In genomic region chr17:26043249-26043636, GRCm38 (mm10) we compare ENCODE assay signal across 9 mouse cellular contexts. TPM values are rescaled to one million over a fixed set of nuclear protein-coding genes. Genes with fewer than 3 reads are reported as not detected.
DNase-seq lines count a peak whose midpoint lies in the region; ATAC-seq and TF ChIP-seq lines count a peak whose summit lies in the region.
"Had no signal": no experiment of that assay in that cellular context is flagged by ENCODE, and none has a peak within 500 bp of the region (broad histone marks: within the 10 kb centered on the region; RNA-seq: fewer than 3 reads in every experiment).

No protein-coding gene starts in this region.

- no peak overlapping the region for H3K4me3 ChIP-seq in liver, postnatal 0 days (ENCODE audit: low read depth, low read length)
- H3K4me3 ChIP-seq in liver, embryonic 11.5 days (ENCODE audit: low read depth, low read length), result no peak overlapping the region
- no peak overlapping the region for H3K4me3 ChIP-seq in forebrain, embryonic 12.5 days (replicated peaks)
- H3K4me3 ChIP-seq in heart, embryonic 16.5 days (ENCODE audit: low read length), result no peak overlapping the region
- no peak overlapping the region for H3K4me3 ChIP-seq in stomach, postnatal 0 days (ENCODE audit: low read depth, low read length)
- H3K4me3 ChIP-seq: embryonic facial prominence, embryonic 15.5 days had no signal

- TF ChIP-seq EP300 in liver, postnatal 0 days (IDR thresholded peaks at IDR 0.05; ENCODE audit: low read depth), result no peak
- TF ChIP-seq EP300 in stomach, postnatal 0 days (optimal IDR thresholded peaks at IDR 0.05), result no peak

- H3K27ac ChIP-seq in liver, postnatal 0 days (ENCODE audit: low read depth), result no peak overlapping the region
- H3K27ac ChIP-seq in liver, embryonic 11.5 days (ENCODE audit: low read depth, low read length), result no peak overlapping the region
- H3K27ac ChIP-seq in forebrain, embryonic 12.5 days, result peak overlapping the region; percentile 86
- peak overlapping the region; percentile 91 for H3K27ac ChIP-seq in heart, embryonic 16.5 days (ENCODE audit: low read length)
- H3K27ac ChIP-seq in stomach, postnatal 0 days (replicated peaks), result peak overlapping the region; percentile 53; the same call in 1 of the 2 replicates
- H3K27ac ChIP-seq: embryonic facial prominence, embryonic 15.5 days had no signal

- peak; percentile 48; the same call in 1 of the 2 replicates for ATAC-seq in liver, postnatal 0 days
- ATAC-seq in liver, embryonic 11.5 days (replicated peaks; ENCODE audit: low FRiP score), result no peak
- no peak for ATAC-seq in forebrain, embryonic 12.5 days (ENCODE audit: low FRiP score)
- peak; percentile 87 for ATAC-seq in heart, embryonic 16.5 days (replicated peaks; ENCODE audit: extremely low read depth, insufficient read depth, low FRiP score)
- no peak for ATAC-seq in stomach, postnatal 0 days (ENCODE audit: low FRiP score, low TSS enrichment)
- no peak for ATAC-seq in erythroid progenitor cell, adult 5-6 weeks (replicated peaks; ENCODE audit: low FRiP score, poor library complexity, severe bottlenecking)

- peak; percentile 62 for DNase-seq in liver, postnatal 0 days
- no peak for DNase-seq in liver, embryonic 11.5 days (ENCODE audit: low spot score)
- peak; percentile 72 for DNase-seq in layer of hippocampus, adult 9-10 months (ENCODE audit: low spot score)
- peak; percentile 75 for DNase-seq in lung, postnatal 36 days
- DNase-seq in stomach, postnatal 0 days (ENCODE audit: low spot score), result peak; percentile 35

- H3K36me3 ChIP-seq in liver, postnatal 0 days (replicated peaks; ENCODE audit: insufficient read depth, low read length), result no peaks in the 10 kb centered on the region
- H3K36me3 ChIP-seq in liver, embryonic 11.5 days (ENCODE audit: control insufficient read depth, insufficient read depth, low read length), result no peaks in the 10 kb centered on the region
- H3K36me3 ChIP-seq in forebrain, embryonic 12.5 days (replicated peaks), result peaks cover 7% of the 10 kb centered on the region; the same call in 1 of the 2 replicates
- no peaks in the 10 kb centered on the region for H3K36me3 ChIP-seq in heart, embryonic 16.5 days (ENCODE audit: control insufficient read depth, insufficient read depth)
- no peaks in the 10 kb centered on the region for H3K36me3 ChIP-seq in stomach, postnatal 0 days (ENCODE audit: control insufficient read depth, insufficient read depth, low read length)
- H3K36me3 ChIP-seq: embryonic facial prominence, embryonic 15.5 days had no signal

- WGBS in liver, postnatal 0 days (ENCODE audit: insufficient replicate concordance), result 65% methylated on average over 5 of the region's 5 CpGs
- 79% methylated on average over 5 of the region's 5 CpGs for WGBS in liver, embryonic 11.5 days
- 71% methylated on average over 5 of the region's 5 CpGs for WGBS in forebrain, embryonic 12.5 days
- WGBS in heart, embryonic 16.5 days, result 19% methylated on average over 5 of the region's 5 CpGs
- 50% methylated on average over 5 of the region's 5 CpGs for WGBS in stomach, postnatal 0 days

- TF ChIP-seq CTCF in liver, postnatal 0 days (IDR thresholded peaks at IDR 0.05; ENCODE audit: low read depth), result 0 out of 2 replicates have a peak, but pooled peaks have one; percentile 21
- TF ChIP-seq CTCF in stomach, postnatal 0 days (IDR thresholded peaks at IDR 0.05; ENCODE audit: low read depth), result peak; percentile 21; the same call in 1 of the 2 replicates

- H3K27me3 ChIP-seq in liver, postnatal 0 days (ENCODE audit: insufficient read depth, low read length), result no peaks in the 10 kb centered on the region
- no peaks in the 10 kb centered on the region for H3K27me3 ChIP-seq in liver, embryonic 11.5 days (replicated peaks; ENCODE audit: control insufficient read depth, insufficient read depth, low read length)
- no peaks in the 10 kb centered on the region for H3K27me3 ChIP-seq in forebrain, embryonic 12.5 days
- no peaks in the 10 kb centered on the region for H3K27me3 ChIP-seq in heart, embryonic 16.5 days (ENCODE audit: control insufficient read depth, insufficient read depth, low read length)
- H3K27me3 ChIP-seq in stomach, postnatal 0 days (ENCODE audit: control insufficient read depth, insufficient read depth, low read length), result no peaks in the 10 kb centered on the region
- H3K27me3 ChIP-seq: embryonic facial prominence, embryonic 15.5 days had no signal

- no peak overlapping the region for H3K4me2 ChIP-seq in liver, postnatal 0 days (ENCODE audit: low read depth, low read length)
- no peak overlapping the region for H3K4me2 ChIP-seq in liver, embryonic 11.5 days
- no peak overlapping the region for H3K4me2 ChIP-seq in forebrain, embryonic 12.5 days
- peak overlapping the region; percentile 56 for H3K4me2 ChIP-seq in heart, embryonic 16.5 days (ENCODE audit: low read depth, low read length)
- H3K4me2 ChIP-seq in stomach, postnatal 0 days (replicated peaks; ENCODE audit: low read depth), result no peak overlapping the region
- H3K4me2 ChIP-seq: embryonic facial prominence, embryonic 15.5 days had no signal

- H3K4me1 ChIP-seq in liver, postnatal 0 days (ENCODE audit: insufficient read depth), result peaks cover 3% of the 10 kb centered on the region; the same call in 1 of the 2 replicates
- H3K4me1 ChIP-seq in liver, embryonic 11.5 days (replicated peaks; ENCODE audit: control insufficient read depth, insufficient read depth, low read length), result no peaks in the 10 kb centered on the region
- H3K4me1 ChIP-seq in forebrain, embryonic 12.5 days, result peaks cover 32% of the 10 kb centered on the region
- peaks cover 37% of the 10 kb centered on the region for H3K4me1 ChIP-seq in heart, embryonic 16.5 days (ENCODE audit: control insufficient read depth, insufficient read depth, low read length)
- H3K4me1 ChIP-seq in stomach, postnatal 0 days (replicated peaks; ENCODE audit: control insufficient read depth, insufficient read depth), result no peaks in the 10 kb centered on the region

- no peaks in the 10 kb centered on the region for H3K9me3 ChIP-seq in liver, postnatal 0 days (ENCODE audit: low read length)
- H3K9me3 ChIP-seq in liver, embryonic 11.5 days (ENCODE audit: control insufficient read depth, low read length), result no peaks in the 10 kb centered on the region
- H3K9me3 ChIP-seq in forebrain, embryonic 12.5 days, result no peaks in the 10 kb centered on the region
- no peaks in the 10 kb centered on the region for H3K9me3 ChIP-seq in heart, embryonic 16.5 days (replicated peaks; ENCODE audit: control insufficient read depth, low read length)
- H3K9me3 ChIP-seq in stomach, postnatal 0 days (ENCODE audit: control insufficient read depth, low read length), result no peaks in the 10 kb centered on the region
- H3K9me3 ChIP-seq: embryonic facial prominence, embryonic 15.5 days had no signal

- no peak overlapping the region for H3K9ac ChIP-seq in liver, postnatal 0 days (replicated peaks)
- H3K9ac ChIP-seq in liver, embryonic 11.5 days (ENCODE audit: low read depth, low read length), result no peak overlapping the region
- H3K9ac ChIP-seq in forebrain, embryonic 12.5 days, result peak overlapping the region; percentile 21; the same call in 1 of the 2 replicates
- H3K9ac ChIP-seq in heart, embryonic 16.5 days (ENCODE audit: low read length), result peak overlapping the region; percentile 37; the same call in 1 of the 2 replicates
- H3K9ac ChIP-seq in stomach, postnatal 0 days (ENCODE audit: low read length), result no peak overlapping the region
- H3K9ac ChIP-seq: embryonic facial prominence, embryonic 15.5 days had no signal

RNA-seq across cellular contexts. Expression of gene Rab11fip3, which starts 26.1 kb away (rescaled TPM):
- polyA plus RNA-seq in liver, postnatal 0 days (2015; fragmentation: Nextera tagmentation; extraction: Ambion mirVana), result 1.7 TPM in 2 replicates
- polyA plus RNA-seq in liver, embryonic 11.5 days (2014; fragmentation: Nextera tagmentation; extraction: Ambion mirVana), result 7.0 and 7.6 TPM in 2 replicates
- 39.3 and 39.8 TPM in 2 replicates for polyA plus RNA-seq in forebrain, embryonic 12.5 days (2016; fragmentation: Nextera tagmentation; extraction: Ambion mirVana)
- 8.2 and 13.6 TPM in 2 replicates for polyA plus RNA-seq in heart, embryonic 16.5 days (2015; fragmentation: Nextera tagmentation; extraction: Ambion mirVana)
- 4.5 and 5.1 TPM in 2 replicates for polyA plus RNA-seq in stomach, postnatal 0 days (2015; fragmentation: Nextera tagmentation; extraction: Ambion mirVana)
- total RNA-seq in erythroid progenitor cell, adult 5-6 weeks (2015; ENCODE audit: low replicate concordance), result not detected in 2 replicates
- 0.26 TPM in 1 of 2 replicates, not detected in the other for total RNA-seq in erythroid progenitor cell, adult 5-6 weeks (2017; ENCODE audit: low replicate concordance)

RNA-seq across cellular contexts. Expression of gene Decr2, which starts 46.9 kb away (rescaled TPM):
- polyA plus RNA-seq in liver, postnatal 0 days (2015; fragmentation: Nextera tagmentation; extraction: Ambion mirVana), result 142 and 151 TPM in 2 replicates
- polyA plus RNA-seq in liver, embryonic 11.5 days (2014; fragmentation: Nextera tagmentation; extraction: Ambion mirVana), result 18.2 and 20.1 TPM in 2 replicates
- polyA plus RNA-seq in forebrain, embryonic 12.5 days (2016; fragmentation: Nextera tagmentation; extraction: Ambion mirVana), result 27.1 and 28.2 TPM in 2 replicates
- polyA plus RNA-seq in heart, embryonic 16.5 days (2015; fragmentation: Nextera tagmentation; extraction: Ambion mirVana), result 40.1 and 40.8 TPM in 2 replicates
- polyA plus RNA-seq in stomach, postnatal 0 days (2015; fragmentation: Nextera tagmentation; extraction: Ambion mirVana), result 65.4 and 66.3 TPM in 2 replicates
- total RNA-seq in erythroid progenitor cell, adult 5-6 weeks (2015; ENCODE audit: low replicate concordance), result 1.8 TPM in 1 of 2 replicates, not detected in the other
- total RNA-seq in erythroid progenitor cell, adult 5-6 weeks (2017; ENCODE audit: low replicate concordance), result 1.4 TPM in 1 of 2 replicates, not detected in the other

RNA-seq across cellular contexts. Expression of gene Nme4, which starts 52.2 kb away (rescaled TPM):
- 13.9 and 17.7 TPM in 2 replicates for polyA plus RNA-seq in liver, postnatal 0 days (2015; fragmentation: Nextera tagmentation; extraction: Ambion mirVana)
- 111 and 120 TPM in 2 replicates for polyA plus RNA-seq in liver, embryonic 11.5 days (2014; fragmentation: Nextera tagmentation; extraction: Ambion mirVana)
- polyA plus RNA-seq in forebrain, embryonic 12.5 days (2016; fragmentation: Nextera tagmentation; extraction: Ambion mirVana), result 58.6 and 62.9 TPM in 2 replicates
- polyA plus RNA-seq in heart, embryonic 16.5 days (2015; fragmentation: Nextera tagmentation; extraction: Ambion mirVana), result 55.3 and 56.2 TPM in 2 replicates
- 30.9 and 32.5 TPM in 2 replicates for polyA plus RNA-seq in stomach, postnatal 0 days (2015; fragmentation: Nextera tagmentation; extraction: Ambion mirVana)
- 3.6 and 5.9 TPM in 2 replicates for total RNA-seq in erythroid progenitor cell, adult 5-6 weeks (2015; ENCODE audit: low replicate concordance)
- total RNA-seq in erythroid progenitor cell, adult 5-6 weeks (2017; ENCODE audit: low replicate concordance), result 3.4 TPM in 1 of 2 replicates, not detected in the other

RNA-seq across cellular contexts. Expression of gene Capn15, which starts 57.6 kb away (rescaled TPM):
- 6.6 and 8.3 TPM in 2 replicates for polyA plus RNA-seq in liver, postnatal 0 days (2015; fragmentation: Nextera tagmentation; extraction: Ambion mirVana)
- polyA plus RNA-seq in liver, embryonic 11.5 days (2014; fragmentation: Nextera tagmentation; extraction: Ambion mirVana), result 23.0 and 27.4 TPM in 2 replicates
- polyA plus RNA-seq in forebrain, embryonic 12.5 days (2016; fragmentation: Nextera tagmentation; extraction: Ambion mirVana), result 30.6 and 31.7 TPM in 2 replicates
- polyA plus RNA-seq in heart, embryonic 16.5 days (2015; fragmentation: Nextera tagmentation; extraction: Ambion mirVana), result 12.0 and 14.5 TPM in 2 replicates
- polyA plus RNA-seq in stomach, postnatal 0 days (2015; fragmentation: Nextera tagmentation; extraction: Ambion mirVana), result 12.5 and 13.7 TPM in 2 replicates
- 9.6 and 9.7 TPM in 2 replicates for total RNA-seq in erythroid progenitor cell, adult 5-6 weeks (2015; ENCODE audit: low replicate concordance)
- 5.7 and 9.1 TPM in 2 replicates for total RNA-seq in erythroid progenitor cell, adult 5-6 weeks (2017; ENCODE audit: low replicate concordance)

Comparison
In these comparisons a context has a peak if more than half of its experiments do, and no peak if none do; other contexts are left out.
1. ATAC-seq: peak in liver, postnatal 0 days (single experiment) and heart, embryonic 16.5 days (single experiment); none in liver, embryonic 11.5 days (single experiment), forebrain, embryonic 12.5 days (single experiment), stomach, postnatal 0 days (single experiment) and erythroid progenitor cell, adult 5-6 weeks (single experiment).
2. H3K27ac ChIP-seq: peak in forebrain, embryonic 12.5 days (single experiment), heart, embryonic 16.5 days (single experiment) and stomach, postnatal 0 days (single experiment); none in liver, postnatal 0 days (single experiment) and liver, embryonic 11.5 days (single experiment).
3. H3K9ac ChIP-seq: peak in forebrain, embryonic 12.5 days (single experiment) and heart, embryonic 16.5 days (single experiment); none in liver, postnatal 0 days (single experiment), liver, embryonic 11.5 days (single experiment) and stomach, postnatal 0 days (single experiment).